Mouse (Mus musculus) liver, embryonic 14.5 days (tissue): ENCODE data around the gene 4930430A15Rik. TPM values are rescaled to one million over a fixed set of nuclear protein-coding genes. Genes with fewer than 3 reads are reported as not detected.

ENCODE experiments used
- ATAC-seq: fragments of 200-750 bp; cut with Nextera tagmentation; 2 replicates; pipeline ENCODE4 v1.8.0; 2017; ENCODE audit warnings: moderate number of reproducible peaks, mild to moderate bottlenecking, moderate library complexity; ENCODE audit not compliant: insufficient read depth
- DNase-seq, 3 experiments: peaks; one replicate each; pipeline ENCODE4 v3.0.0-alpha.2; 2012 to 2013; ENCODE audit warnings: low read depth in 3 of 3, low spot score in 3 of 3
- H3K27ac ChIP-seq: fragments of 300-500 bp; sonication (generic); 2 replicates; pipeline ENCODE4 v1.5.1; 2014; ENCODE audit warnings: moderate library complexity, mild to moderate bottlenecking, control low read depth, inconsistent platforms
- H3K27me3 ChIP-seq: fragments of 300-500 bp; sonication (generic); 2 replicates; pipeline ENCODE4 v1.6.1; 2014; ENCODE audit warnings: mild to moderate bottlenecking, low read length, moderate library complexity; ENCODE audit not compliant: control insufficient read depth, insufficient read depth
- H3K36me3 ChIP-seq: fragments of 300-500 bp; sonication (generic); replicated peaks from 2 replicates; pipeline ENCODE4 v1.6.1; 2014; ENCODE audit warnings: low read depth; ENCODE audit not compliant: control insufficient read depth, insufficient read depth
- H3K4me1 ChIP-seq, 2 experiments: fragments of 200-500 bp in 1 of 2; fragments of 300-500 bp in 1 of 2; sonication (generic) in 1 of 2; replicated peaks; 2 replicates each; pipeline ENCODE4 v1.6.1; 2012 to 2014; ENCODE audit warnings: antibody characterized with exemption in 1 of 2, inconsistent platforms in 1 of 2, low read length in 1 of 2; ENCODE audit not compliant: control insufficient read depth in 2 of 2, insufficient read depth in 2 of 2
- H3K4me2 ChIP-seq: fragments of 300-500 bp; sonication (generic); 2 replicates; pipeline ENCODE4 v1.6.1; 2014; ENCODE audit warnings: low read depth, mild to moderate bottlenecking, control low read depth, moderate library complexity
- H3K4me3 ChIP-seq, 2 experiments: fragments of 200-500 bp in 1 of 2; fragments of 300-500 bp in 1 of 2; sonication (generic) in 1 of 2; 2 replicates each; pipeline ENCODE4 v1.5.1; 2012 to 2014; ENCODE audit warnings: low read depth in 2 of 2, low read length in 2 of 2, mild to moderate bottlenecking in 2 of 2, control low read depth in 1 of 2, inconsistent platforms in 1 of 2, moderate library complexity in 1 of 2; ENCODE audit not compliant: insufficient read depth in 1 of 2
- H3K9ac ChIP-seq: fragments of 300-500 bp; sonication (generic); replicated peaks from 2 replicates; pipeline ENCODE4 v1.6.1; 2014; ENCODE audit warnings: mild to moderate bottlenecking, control low read depth, moderate library complexity
- H3K9me3 ChIP-seq: fragments of 300-500 bp; sonication (generic); 2 replicates; pipeline ENCODE4 v1.6.1; 2016; ENCODE audit warnings: low read length, mixed read lengths; ENCODE audit not compliant: control insufficient read depth
- CTCF ChIP-seq: IDR thresholded peaks from 2 replicates; pipeline ENCODE4 v1.5.1; 2016; ENCODE audit warnings: antibody characterized with exemption, low read depth, control low read depth
- EP300 ChIP-seq: IDR thresholded peaks from 2 replicates; pipeline ENCODE4 v1.6.1; 2016; ENCODE audit warnings: antibody characterized with exemption, low read depth
- WGBS: fragments of 180-500 bp; shearing (Covaris S2); extraction: QIAGEN DNeasy Blood & Tissue Kit; methylation state at CpG from one replicate; pipeline ENCODE4 v1.1.7; 2014; ENCODE audit not compliant: insufficient replicate concordance; 5-methylcytosine and 5-hydroxymethylcytosine counted together
- polyA plus RNA-seq, 2 experiments: library from polyadenylated mRNA; depleted of rRNA in 1 of 2; stranded (reverse) in 1 of 2; unstranded in 1 of 2; fragments of >200 nt; fragmentation: Nextera tagmentation in 1 of 2; extraction: Ambion mirVana in 1 of 2; gene quantifications; 2 replicates each; pipeline versions ENCODE4 v1.2.1 to v1.2.3; 2012 to 2014

The 4930430A15Rik gene
- polyA plus RNA-seq (2012; rRNA removed) (not detected in 2 replicates), polyA plus RNA-seq (2014; fragmentation: Nextera tagmentation; extraction: Ambion mirVana) (not detected in 2 replicates)

DNA sequence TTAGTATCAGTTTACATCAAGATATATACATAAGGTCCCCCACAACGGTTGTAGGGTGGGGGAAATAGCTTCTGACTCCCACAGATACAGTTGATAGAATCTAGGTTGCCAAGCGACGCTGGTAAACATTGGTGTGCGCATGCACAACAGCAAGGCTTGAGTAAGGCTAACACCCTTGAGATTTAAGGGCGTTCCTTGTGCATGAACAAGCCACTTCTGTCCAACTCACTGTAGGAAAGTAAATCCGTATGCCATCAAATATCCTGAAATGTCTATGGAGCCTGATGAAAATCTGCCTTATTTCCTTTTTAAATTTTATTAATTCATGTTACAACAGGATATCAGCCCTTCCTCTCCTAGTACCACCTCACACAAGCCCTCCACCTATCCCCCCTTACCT lies at the start of gene 4930430A15Rik:
Gene 4930430A15Rik, minus strand, starts transcription at position 101 of the 400 bp plus-strand sequence.
- H3K27me3 ChIP-seq: no peaks in the 10 kb centered on the region
- no peak within 1 kb of the TSS for H3K9ac ChIP-seq
- no peak for DNase-seq
- no peak for ATAC-seq
- H3K4me3 ChIP-seq: no peak within 1 kb of the TSS
- H3K4me2 ChIP-seq: no peak within 1 kb of the TSS
- no peaks in the 10 kb centered on the region for H3K9me3 ChIP-seq
- H3K27ac ChIP-seq: no peak within 1 kb of the TSS
- no peaks in the 10 kb centered on the region for H3K4me1 ChIP-seq
- 61% methylated on average over 6 of the region's 6 CpGs for WGBS
- H3K36me3 ChIP-seq: no peaks in the 10 kb centered on the region
- TF ChIP-seq CTCF (no peak), EP300 (no peak)

DNA sequence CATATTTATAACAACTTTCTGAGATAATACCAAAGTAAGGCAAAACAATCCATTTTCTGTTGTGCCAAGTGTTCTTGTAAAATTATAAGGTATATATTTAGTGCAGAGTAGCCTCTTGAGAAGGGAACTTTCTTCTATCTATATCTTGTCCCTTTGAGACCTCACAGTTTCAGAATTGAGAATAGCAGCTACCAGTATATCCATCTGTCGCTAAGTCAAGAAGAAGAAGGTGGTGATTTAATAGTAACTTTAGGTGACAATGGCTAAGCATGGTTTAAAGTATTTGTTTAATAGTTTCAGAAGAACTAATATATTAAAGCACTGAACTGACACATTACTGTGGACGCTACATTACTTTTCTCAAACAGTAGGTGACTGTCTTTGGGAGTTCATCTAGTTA lies 44.6 kb upstream of the 4930430A15Rik start, which contains the start of gene Olfr1277:
Gene Olfr1277, minus strand, starts transcription at position 101 of the 400 bp plus-strand sequence.
- no peak within 1 kb of the TSS for H3K27ac ChIP-seq
- ATAC-seq (no peak), DNase-seq (no peak)
- no peaks in the 10 kb centered on the region for H3K9me3 ChIP-seq
- no peak within 1 kb of the TSS for H3K4me2 ChIP-seq
- 45% methylated on average over 2 of the region's 2 CpGs for WGBS
- no peaks in the 10 kb centered on the region for H3K27me3 ChIP-seq
- H3K36me3 ChIP-seq: no peaks in the 10 kb centered on the region
- H3K4me3 ChIP-seq: no peak within 1 kb of the TSS
- TF ChIP-seq CTCF: no peak
- TF ChIP-seq EP300: no peak
- H3K9ac ChIP-seq: no peak within 1 kb of the TSS
- H3K4me1 ChIP-seq: no peaks in the 10 kb centered on the region

DNA sequence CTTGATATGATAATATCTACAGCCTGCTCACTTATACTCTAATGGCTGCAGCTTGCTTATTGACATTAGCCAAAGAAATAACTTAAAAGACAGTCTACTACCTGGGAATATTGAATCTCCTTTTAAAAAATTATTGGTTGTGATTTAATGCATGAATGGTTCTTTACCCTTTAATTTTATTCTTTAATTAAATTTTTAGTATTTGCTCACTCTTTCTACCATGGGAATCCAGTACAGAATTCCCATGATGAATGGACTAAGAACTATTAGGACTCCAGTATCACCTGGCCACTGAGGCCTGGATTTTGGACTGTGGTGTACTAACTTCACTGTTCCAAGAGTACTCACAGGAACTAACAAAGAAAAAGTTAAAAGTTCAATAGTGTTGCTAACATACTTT lies 24.8 kb upstream of the 4930430A15Rik start, which contains the start of gene Olfr1276:
Gene Olfr1276, plus strand, starts transcription at position 301 of the 400 bp plus-strand sequence.
- Histone ChIP-seq H3K4me3 (no peak within 1 kb of the TSS), H3K4me2 (no peak within 1 kb of the TSS), H3K27ac (no peak within 1 kb of the TSS), H3K9me3 (no peaks in the 10 kb centered on the region), H3K9ac (no peak within 1 kb of the TSS), H3K27me3 (no peaks in the 10 kb centered on the region), H3K36me3 (no peaks in the 10 kb centered on the region), H3K4me1 (no peaks in the 10 kb centered on the region)
- ATAC-seq: no peak
- no peak for TF ChIP-seq CTCF
- no peak for TF ChIP-seq EP300
- DNase-seq: no peak

DNA sequence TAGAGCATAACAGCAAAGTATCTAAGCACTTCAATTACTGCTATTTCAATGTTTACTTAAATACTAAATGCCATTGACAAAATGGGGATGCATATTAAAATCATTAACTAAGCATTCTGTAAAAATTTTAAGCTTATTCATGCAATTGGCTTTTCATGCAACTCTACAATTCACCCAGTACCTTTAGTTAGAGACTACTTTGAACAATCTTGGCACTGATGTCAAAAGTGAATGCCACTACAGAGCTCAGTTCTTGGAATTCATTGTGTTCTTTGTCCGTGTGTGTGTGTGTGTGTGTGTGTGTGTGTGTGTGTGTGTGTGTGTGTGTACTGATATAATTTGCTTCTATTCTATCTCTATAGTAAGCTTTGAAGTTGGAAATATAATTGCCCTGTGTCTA lies 5.8 kb upstream of the 4930430A15Rik start, which contains the start of gene Olfr1275:
Gene Olfr1275, minus strand, starts transcription at position 101 of the 400 bp plus-strand sequence.
- no peak for ATAC-seq
- no peak within 1 kb of the TSS for H3K27ac ChIP-seq
- no peaks in the 10 kb centered on the region for H3K27me3 ChIP-seq
- H3K9ac ChIP-seq: no peak within 1 kb of the TSS
- TF ChIP-seq EP300 (no peak), CTCF (no peak)
- H3K4me3 ChIP-seq: no peak within 1 kb of the TSS
- no peak for DNase-seq
- 43% methylated on average over 1 of the region's 1 CpGs for WGBS
- no peak within 1 kb of the TSS for H3K4me2 ChIP-seq
- no peaks in the 10 kb centered on the region for H3K4me1 ChIP-seq
- no peaks in the 10 kb centered on the region for H3K9me3 ChIP-seq
- H3K36me3 ChIP-seq: no peaks in the 10 kb centered on the region

DNA sequence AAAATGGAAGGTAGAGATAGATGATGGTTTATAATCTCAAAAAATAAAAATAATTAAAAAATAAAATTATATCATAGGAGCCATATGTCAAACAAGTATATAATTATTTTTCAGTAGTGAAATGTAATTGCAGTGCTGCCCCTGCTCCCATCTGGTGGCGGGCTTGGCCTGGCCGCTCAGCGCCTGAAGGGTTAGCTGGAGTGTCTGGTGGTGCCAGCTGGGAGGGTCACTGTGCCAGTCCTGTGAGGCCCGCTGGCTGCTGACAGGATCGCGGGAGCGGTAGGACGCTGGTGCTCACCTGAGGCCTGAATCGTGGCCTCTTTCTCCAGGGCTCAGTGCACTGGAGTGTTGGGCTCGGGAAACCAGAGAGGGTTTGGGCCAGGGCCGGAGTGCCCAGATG lies 47.3 kb downstream of the 4930430A15Rik start:
- no peaks in the 10 kb centered on the region for H3K4me1 ChIP-seq
- no peak overlapping the region for H3K4me2 ChIP-seq
- no peak overlapping the region for H3K27ac ChIP-seq
- no peak overlapping the region for H3K4me3 ChIP-seq
- H3K27me3 ChIP-seq: no peaks in the 10 kb centered on the region
- DNase-seq: no peak
- no peaks in the 10 kb centered on the region for H3K9me3 ChIP-seq
- H3K9ac ChIP-seq: no peak overlapping the region
- TF ChIP-seq EP300: no peak
- no peak for TF ChIP-seq CTCF
- no peaks in the 10 kb centered on the region for H3K36me3 ChIP-seq
- no peak for ATAC-seq
- 81% methylated on average over 11 of the region's 11 CpGs for WGBS
